8 mouse cellular contexts compared by ENCODE assay signal in genomic region chr19:40477445-40477941, GRCm38 (mm10). TPM values are rescaled to one million over a fixed set of nuclear protein-coding genes. Genes with fewer than 3 reads are reported as not detected.
A peak's percentile ranks its signal among the peaks of the same experiment; 100 is the strongest.
DNase-seq lines count a peak whose midpoint lies in the region; ATAC-seq and TF ChIP-seq lines count a peak whose summit lies in the region.

No protein-coding gene starts in this region.

- peak; percentile 60 for DNase-seq in kidney, adult 11 months
- no peak for DNase-seq in intestine, embryonic 14.5 days (ENCODE audit: low spot score)
- peak; percentile 61 for DNase-seq in lung, postnatal 0 days (ENCODE audit: low spot score)
- DNase-seq in embryo, embryonic 11 days, result no peak
- DNase-seq in cerebellum, postnatal 25 days, result no peak

- ATAC-seq in kidney, embryonic 14.5 days (ENCODE audit: low FRiP score, low TSS enrichment), result no peak
- peak; percentile 69; the same call in 1 of the 2 replicates for ATAC-seq in common myeloid progenitor, adult 5-6 weeks (replicated peaks; ENCODE audit: low read depth, poor library complexity, severe bottlenecking)
- peak; percentile 78 for ATAC-seq in intestine, embryonic 14.5 days (replicated peaks; ENCODE audit: low FRiP score, low TSS enrichment, low read depth)
- ATAC-seq in lung, postnatal 0 days, result peak; percentile 69
- ATAC-seq in forebrain, embryonic 12.5 days (ENCODE audit: low FRiP score), result no peak

- H3K9ac ChIP-seq in kidney, embryonic 14.5 days (ENCODE audit: low read depth, low read length), result no peak overlapping the region
- no peak overlapping the region for H3K9ac ChIP-seq in intestine, embryonic 14.5 days (ENCODE audit: low read length)
- H3K9ac ChIP-seq in lung, postnatal 0 days (replicated peaks; ENCODE audit: low read depth), result no peak overlapping the region
- H3K9ac ChIP-seq in forebrain, embryonic 12.5 days, result no peak overlapping the region

- no peak overlapping the region for H3K4me2 ChIP-seq in kidney, embryonic 14.5 days (replicated peaks; ENCODE audit: low read depth, low read length)
- H3K4me2 ChIP-seq in intestine, embryonic 14.5 days (ENCODE audit: low read length), result no peak overlapping the region
- H3K4me2 ChIP-seq in lung, postnatal 0 days (replicated peaks; ENCODE audit: low read depth, low read length), result 0 out of 2 replicates have a peak overlapping the region, but pooled peaks have one; percentile 14
- H3K4me2 ChIP-seq in forebrain, embryonic 12.5 days, result no peak overlapping the region

- H3K4me1 ChIP-seq in kidney, embryonic 14.5 days (ENCODE audit: control insufficient read depth, insufficient read depth, low read length), result no peaks in the 10 kb centered on the region
- H3K4me1 ChIP-seq in intestine, embryonic 14.5 days (replicated peaks; ENCODE audit: control insufficient read depth, insufficient read depth, low read length), result peaks cover 10% of the 10 kb centered on the region; the same call in 1 of the 2 replicates
- H3K4me1 ChIP-seq in lung, postnatal 0 days (ENCODE audit: insufficient read depth, low read depth, low read length), result peaks cover 12% of the 10 kb centered on the region; the same call in 1 of the 2 replicates
- H3K4me1 ChIP-seq in forebrain, embryonic 12.5 days, result peaks cover 6% of the 10 kb centered on the region; the same call in 1 of the 2 replicates

- no peak overlapping the region for H3K4me3 ChIP-seq in kidney, embryonic 14.5 days (ENCODE audit: low read length)
- H3K4me3 ChIP-seq in intestine, embryonic 14.5 days (ENCODE audit: low read depth, low read length), result no peak overlapping the region
- no peak overlapping the region for H3K4me3 ChIP-seq in lung, postnatal 0 days (ENCODE audit: low read depth, low read length)
- H3K4me3 ChIP-seq in forebrain, embryonic 12.5 days (replicated peaks), result no peak overlapping the region

- no peak for TF ChIP-seq CTCF in lung, postnatal 0 days (IDR thresholded peaks at IDR 0.05)

- H3K27me3 ChIP-seq in kidney, embryonic 14.5 days (ENCODE audit: control insufficient read depth, insufficient read depth, low read length), result no peaks in the 10 kb centered on the region
- no peaks in the 10 kb centered on the region for H3K27me3 ChIP-seq in intestine, embryonic 14.5 days (replicated peaks; ENCODE audit: control insufficient read depth, insufficient read depth, low read length)
- H3K27me3 ChIP-seq in lung, postnatal 0 days (replicated peaks; ENCODE audit: insufficient read depth, low read length), result no peaks in the 10 kb centered on the region
- H3K27me3 ChIP-seq in forebrain, embryonic 12.5 days, result no peaks in the 10 kb centered on the region

- TF ChIP-seq EP300 in lung, postnatal 0 days (IDR thresholded peaks at IDR 0.05), result no peak

- 42% methylated on average over 5 of the region's 5 CpGs for WGBS in kidney, embryonic 14.5 days
- 40% methylated on average over 5 of the region's 5 CpGs for WGBS in intestine, embryonic 14.5 days
- WGBS in lung, postnatal 0 days, result 24% methylated on average over 5 of the region's 5 CpGs
- WGBS in forebrain, embryonic 12.5 days, result 78% methylated on average over 5 of the region's 5 CpGs

- H3K36me3 ChIP-seq in kidney, embryonic 14.5 days (ENCODE audit: control insufficient read depth, insufficient read depth, low read length), result no peaks in the 10 kb centered on the region
- H3K36me3 ChIP-seq in intestine, embryonic 14.5 days (ENCODE audit: control insufficient read depth, insufficient read depth, low read length), result no peaks in the 10 kb centered on the region
- no peaks in the 10 kb centered on the region for H3K36me3 ChIP-seq in lung, postnatal 0 days (ENCODE audit: insufficient read depth, low read length)
- no peaks in the 10 kb centered on the region for H3K36me3 ChIP-seq in forebrain, embryonic 12.5 days (replicated peaks)

- no peak overlapping the region for H3K27ac ChIP-seq in kidney, embryonic 14.5 days (ENCODE audit: low read depth, low read length)
- H3K27ac ChIP-seq in intestine, embryonic 14.5 days (ENCODE audit: low read depth), result peak overlapping the region; percentile 86
- H3K27ac ChIP-seq in lung, postnatal 0 days (ENCODE audit: low read length), result peak overlapping the region; percentile 48; the same call in 1 of the 2 replicates
- no peak overlapping the region for H3K27ac ChIP-seq in forebrain, embryonic 12.5 days

- H3K9me3 ChIP-seq in kidney, embryonic 14.5 days (ENCODE audit: control insufficient read depth, low read length), result no peaks in the 10 kb centered on the region
- H3K9me3 ChIP-seq in intestine, embryonic 14.5 days (ENCODE audit: control insufficient read depth, low read length), result no peaks in the 10 kb centered on the region
- H3K9me3 ChIP-seq in lung, postnatal 0 days (ENCODE audit: low read length), result no peaks in the 10 kb centered on the region
- H3K9me3 ChIP-seq in forebrain, embryonic 12.5 days, result no peaks in the 10 kb centered on the region

RNA-seq across cellular contexts. Expression of gene Sorbs1, which starts 36.1 kb away (rescaled TPM):
- polyA plus RNA-seq in kidney, embryonic 14.5 days (2014; fragmentation: Nextera tagmentation; extraction: Ambion mirVana), result 39.3 and 49.5 TPM in 2 replicates
- total RNA-seq in common myeloid progenitor, adult 5-6 weeks (2017), result 5.8 and 10.2 TPM in 2 replicates
- 88.3 and 88.9 TPM in 2 replicates for polyA plus RNA-seq in intestine, embryonic 14.5 days (2014; fragmentation: Nextera tagmentation; extraction: Ambion mirVana)
- polyA plus RNA-seq in lung, postnatal 0 days (2015; fragmentation: Nextera tagmentation; extraction: Ambion mirVana), result 36.4 and 38.7 TPM in 2 replicates
- 66.8 and 69.3 TPM in 2 replicates for polyA plus RNA-seq in forebrain, embryonic 12.5 days (2016; fragmentation: Nextera tagmentation; extraction: Ambion mirVana)

Comparison
In these comparisons a context has a peak if more than half of its experiments do, and no peak if none do; other contexts are left out.
1. DNase-seq: peak in kidney, adult 11 months (single experiment) and lung, postnatal 0 days (single experiment); none in intestine, embryonic 14.5 days (single experiment), embryo, embryonic 11 days (single experiment) and cerebellum, postnatal 25 days (0 of 2).
2. ATAC-seq: peak in common myeloid progenitor, adult 5-6 weeks (single experiment), intestine, embryonic 14.5 days (single experiment) and lung, postnatal 0 days (single experiment); none in kidney, embryonic 14.5 days (single experiment) and forebrain, embryonic 12.5 days (single experiment).
3. H3K27ac ChIP-seq: peak in intestine, embryonic 14.5 days (single experiment) and lung, postnatal 0 days (single experiment); none in kidney, embryonic 14.5 days (single experiment) and forebrain, embryonic 12.5 days (single experiment).